Mouse (Mus musculus) T-cell, adult 66 days (primary cell): ENCODE measurements around the gene Olfr971. TPM values are rescaled to one million over a fixed set of nuclear protein-coding genes. Genes with fewer than 3 reads are reported as not detected.

Experiments
- total RNA-seq, 2 experiments: library from RNA; stranded (reverse); gene quantifications; 3 replicates in 1 of 2; 4 replicates in 1 of 2; pipeline ENCODE4 v1.2.4; 2023

The Olfr971 gene
- total RNA-seq: not detected

DNA sequence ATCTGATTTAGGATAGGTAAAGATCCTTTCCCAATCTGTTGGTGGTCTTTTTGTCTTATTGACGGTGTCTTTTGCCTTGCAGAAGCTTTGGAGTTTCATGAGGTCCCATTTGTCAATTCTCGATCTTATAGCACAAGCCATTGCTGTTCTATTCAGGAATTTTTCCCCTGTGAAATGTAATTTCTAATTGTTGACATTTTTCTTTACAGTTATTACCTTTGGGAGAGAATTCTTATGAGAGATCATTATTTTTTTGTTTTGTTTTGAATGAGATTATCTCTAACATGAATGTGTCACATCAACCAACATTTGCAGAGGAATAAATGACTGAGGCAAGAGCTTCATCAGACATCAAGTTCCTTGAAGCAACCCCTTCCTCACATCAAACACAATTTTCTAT is at the start of gene Olfr971:
Gene Olfr971 (plus strand): TSS at position 301 of the 400 bp plus-strand sequence.

DNA sequence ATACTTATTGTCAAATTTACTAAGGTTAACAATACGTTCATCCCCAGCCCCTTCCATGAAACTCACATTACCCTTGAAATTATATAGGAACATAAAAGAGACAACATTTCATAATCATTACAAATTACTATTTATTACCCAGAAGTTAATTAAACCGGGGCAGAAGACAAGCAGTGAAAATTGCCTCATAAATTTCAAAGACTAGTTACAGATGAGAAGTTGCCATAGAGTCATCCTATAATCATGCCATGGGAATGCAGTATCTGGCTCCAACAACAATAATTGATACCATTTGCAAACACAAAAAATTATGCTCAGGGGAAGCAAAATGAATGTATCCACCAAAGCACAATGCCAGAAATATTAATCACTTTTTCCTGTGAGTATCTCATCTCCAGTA is 46.1 kb upstream of the Olfr971 start, which contains the start of gene Olfr969:
Gene Olfr969 (plus strand): TSS at position 388 of the 400 bp plus-strand sequence.

GRCm38 (mm10) chr9:39808560-39808959 is 28.1 kb upstream of the Olfr971 start, which contains the start of gene Olfr970:
Gene Olfr970, plus strand, starts transcription at chr9:39808860.

DNA sequence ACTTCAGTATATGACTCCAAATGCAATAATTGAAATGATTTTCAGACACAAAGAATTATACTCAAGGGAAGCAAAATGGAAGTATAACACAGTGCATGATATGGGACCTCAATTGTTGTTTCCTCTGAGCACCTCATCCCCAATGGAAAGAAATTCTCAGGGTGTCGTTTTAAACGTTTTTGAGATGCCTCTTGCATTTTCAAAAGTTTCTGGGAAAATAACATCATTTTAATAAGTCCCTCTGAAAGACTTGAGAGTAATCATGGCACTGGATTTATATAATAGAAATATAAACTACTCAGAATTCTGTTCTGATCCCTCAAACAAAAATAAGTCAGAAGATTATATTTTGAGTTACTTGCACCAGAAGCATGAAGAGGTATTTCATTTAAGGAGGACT is 29.4 kb downstream of the Olfr971 start, which contains the start of gene Olfr972:
Gene Olfr972 (plus strand): TSS at position 301 of the 400 bp plus-strand sequence.

Other genes starting within 250 kb of the Olfr971 start
- not detected for gene AW551984, start 232.5 kb upstream of the Olfr971 start, total RNA-seq
- not detected for gene Olfr148, start 226.2 kb upstream of the Olfr971 start, total RNA-seq
- gene Olfr960, start 215.5 kb upstream of the Olfr971 start, total RNA-seq: not detected
- gene Olfr961, start 191.8 kb upstream of the Olfr971 start, total RNA-seq: not detected
- not detected for gene Olfr963, start 169.7 kb upstream of the Olfr971 start, total RNA-seq
- not detected for gene Olfr149, start 129.8 kb upstream of the Olfr971 start, total RNA-seq
- gene Olfr965, start 125.5 kb upstream of the Olfr971 start, total RNA-seq: not detected
- gene Olfr150, start 105.9 kb upstream of the Olfr971 start, total RNA-seq: not detected
- not detected for gene Olfr967, start 90.6 kb upstream of the Olfr971 start, total RNA-seq
- not detected for gene Olfr968, start 53.6 kb upstream of the Olfr971 start, total RNA-seq
- not detected for gene Olfr969, start 45.9 kb upstream of the Olfr971 start, total RNA-seq
- not detected for gene Olfr970, start 28.0 kb upstream of the Olfr971 start, total RNA-seq
- not detected for gene Olfr972, start 29.5 kb downstream of the Olfr971 start, total RNA-seq
- gene Olfr229, start 70.5 kb downstream of the Olfr971 start, total RNA-seq: not detected
- not detected for gene Olfr974, start 100.6 kb downstream of the Olfr971 start, total RNA-seq
- gene Olfr975, start 115.2 kb downstream of the Olfr971 start, total RNA-seq: not detected
- gene Olfr976, start 124.3 kb downstream of the Olfr971 start, total RNA-seq: not detected
- gene Olfr978, start 155.2 kb downstream of the Olfr971 start, total RNA-seq: not detected
- not detected for gene Olfr979, start 166.6 kb downstream of the Olfr971 start, total RNA-seq
- gene Olfr980, start 172.7 kb downstream of the Olfr971 start, total RNA-seq: not detected
- gene Olfr981, start 184.6 kb downstream of the Olfr971 start, total RNA-seq: not detected
- not detected for gene Olfr982, start 237.0 kb downstream of the Olfr971 start, total RNA-seq